Comparison of ENCODE assay signal across 8 mouse cellular contexts in the genomic region with DNA sequence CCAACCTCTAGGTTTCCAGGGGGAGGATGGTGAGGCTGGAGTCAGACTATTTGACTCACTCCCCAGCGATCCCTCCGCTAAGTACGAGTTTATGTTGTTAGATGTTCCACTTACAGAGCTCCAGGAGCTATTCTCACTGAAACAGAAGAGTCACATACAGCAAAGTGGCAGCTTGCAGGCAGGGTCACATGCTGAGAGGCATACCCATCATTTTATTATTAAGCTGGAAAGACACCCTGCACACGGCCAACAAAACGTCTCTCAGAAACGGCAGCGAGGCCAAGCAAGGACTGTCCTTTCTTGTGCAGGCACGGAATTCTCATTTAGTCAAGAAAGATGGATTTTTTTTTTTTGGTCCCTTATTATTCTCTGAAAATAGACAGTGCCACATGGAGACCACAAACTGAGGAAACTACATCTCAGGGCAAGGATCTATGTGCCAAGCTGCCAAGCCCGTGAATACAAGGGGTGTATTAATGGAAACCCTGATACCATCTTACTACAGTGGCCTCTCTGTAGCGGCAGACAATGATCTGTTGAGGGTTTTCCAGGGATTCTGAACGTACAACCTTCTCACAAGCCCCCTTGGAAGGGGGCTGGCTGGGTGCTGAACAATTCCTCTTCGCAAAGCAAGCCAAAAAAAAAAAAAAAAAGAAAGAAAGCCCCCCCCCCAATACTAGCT. TPM values are rescaled to one million over a fixed set of nuclear protein-coding genes. Genes with fewer than 3 reads are reported as not detected.
A peak's percentile ranks its signal among the peaks of the same experiment; 100 is the strongest.
DNase-seq lines count a peak whose midpoint lies in the region; ATAC-seq and TF ChIP-seq lines count a peak whose summit lies in the region.

No protein-coding gene starts in this region.

- peak overlapping the region; percentile 83 for H3K4me3 ChIP-seq in kidney, embryonic 16.5 days (ENCODE audit: low read length)
- peak overlapping the region; percentile 37 for H3K4me3 ChIP-seq in bone marrow, adult 2 months (replicated peaks; ENCODE audit: control insufficient read depth, low read depth, low read length)
- H3K4me3 ChIP-seq in forebrain, embryonic 12.5 days (replicated peaks), result peak overlapping the region; percentile 95
- peak overlapping the region; percentile 87 for H3K4me3 ChIP-seq in liver, embryonic 15.5 days (replicated peaks)

- DNase-seq in kidney, postnatal 4 days, result no peak
- no peak for DNase-seq in layer of hippocampus, postnatal 36 days
- DNase-seq in kidney, adult 18-20 months, result no peak

- no peak for TF ChIP-seq CTCF in bone marrow, adult 2 months (IDR thresholded peaks at IDR 0.05; ENCODE audit: control insufficient read depth, insufficient read depth, low read length)

- H3K4me2 ChIP-seq in kidney, embryonic 16.5 days (replicated peaks; ENCODE audit: low read depth, low read length), result peak overlapping the region; percentile 78
- H3K4me2 ChIP-seq in forebrain, embryonic 12.5 days, result peak overlapping the region; percentile 87
- peak overlapping the region; percentile 95 for H3K4me2 ChIP-seq in liver, embryonic 15.5 days

- H3K36me3 ChIP-seq in kidney, embryonic 16.5 days (ENCODE audit: insufficient read depth, low read length), result no peaks in the 10 kb centered on the region
- H3K36me3 ChIP-seq in forebrain, embryonic 12.5 days (replicated peaks), result peaks cover 4% of the 10 kb centered on the region
- peaks cover 18% of the 10 kb centered on the region for H3K36me3 ChIP-seq in liver, embryonic 15.5 days (replicated peaks)

- WGBS in kidney, embryonic 16.5 days, result 47% methylated on average over 12 of the region's 12 CpGs
- WGBS in bone marrow, adult 2 months, result 42% methylated on average over 12 of the region's 12 CpGs
- 31% methylated on average over 12 of the region's 12 CpGs for WGBS in forebrain, embryonic 12.5 days
- 35% methylated on average over 12 of the region's 12 CpGs for WGBS in liver, embryonic 15.5 days (ENCODE audit: insufficient replicate concordance)

- H3K27me3 ChIP-seq in kidney, embryonic 16.5 days (ENCODE audit: insufficient read depth, low read length), result no peaks in the 10 kb centered on the region
- H3K27me3 ChIP-seq in forebrain, embryonic 12.5 days, result no peaks in the 10 kb centered on the region
- H3K27me3 ChIP-seq in liver, embryonic 15.5 days, result no peaks in the 10 kb centered on the region; the same call in 1 of the 2 replicates

- peak overlapping the region; percentile 94 for H3K9ac ChIP-seq in kidney, embryonic 16.5 days (replicated peaks; ENCODE audit: low read length)
- H3K9ac ChIP-seq in forebrain, embryonic 12.5 days, result peak overlapping the region; percentile 98
- peak overlapping the region; percentile 92 for H3K9ac ChIP-seq in liver, embryonic 15.5 days

- peaks cover 55% of the 10 kb centered on the region for H3K4me1 ChIP-seq in kidney, embryonic 16.5 days (ENCODE audit: insufficient read depth, low read length)
- H3K4me1 ChIP-seq in bone marrow, adult 2 months (ENCODE audit: control insufficient read depth, insufficient read depth, low read length), result peaks cover 12% of the 10 kb centered on the region
- H3K4me1 ChIP-seq in forebrain, embryonic 12.5 days, result peaks cover 52% of the 10 kb centered on the region
- peaks cover 81% of the 10 kb centered on the region for H3K4me1 ChIP-seq in liver, embryonic 15.5 days (replicated peaks)

- no peak for ATAC-seq in kidney, embryonic 16.5 days (ENCODE audit: low FRiP score, low TSS enrichment)
- ATAC-seq in forebrain, embryonic 12.5 days (ENCODE audit: low FRiP score), result no peak
- ATAC-seq in liver, embryonic 15.5 days (ENCODE audit: insufficient read depth), result no peak
- ATAC-seq in megakaryocyte progenitor cell, adult 5-6 weeks (replicated peaks; ENCODE audit: poor library complexity), result no peak

- no peaks in the 10 kb centered on the region for H3K9me3 ChIP-seq in kidney, embryonic 16.5 days (ENCODE audit: low read length)
- no peaks in the 10 kb centered on the region for H3K9me3 ChIP-seq in forebrain, embryonic 12.5 days
- H3K9me3 ChIP-seq in liver, embryonic 15.5 days (replicated peaks), result no peaks in the 10 kb centered on the region

- TF ChIP-seq POLR2A in bone marrow, adult 2 months (IDR thresholded peaks at IDR 0.05; ENCODE audit: borderline replicate concordance, control insufficient read depth, low read depth, low read length), result no peak

- no peak overlapping the region; the same call in 1 of the 2 replicates for H3K27ac ChIP-seq in kidney, embryonic 16.5 days (ENCODE audit: low read length)
- peak overlapping the region; percentile 84 for H3K27ac ChIP-seq in bone marrow, adult 2 months (ENCODE audit: control insufficient read depth, insufficient read depth, low read depth, low read length, poor library complexity)
- H3K27ac ChIP-seq in forebrain, embryonic 12.5 days, result peak overlapping the region; percentile 92
- H3K27ac ChIP-seq in liver, embryonic 15.5 days (replicated peaks), result peak overlapping the region; percentile 89

RNA-seq across cellular contexts. Expression of a gene that starts 1.5 kb away (rescaled TPM):
- 40.8 and 41.8 TPM in 2 replicates for polyA plus RNA-seq in kidney, embryonic 16.5 days (2015; fragmentation: Nextera tagmentation; extraction: Ambion mirVana)
- 11.3 and 26.1 TPM in 2 replicates for polyA plus RNA-seq in bone marrow, adult 2 months (2011; ENCODE audit: insufficient read depth, insufficient read length, low replicate concordance, missing spikeins)
- polyA plus RNA-seq in forebrain, embryonic 12.5 days (2016; fragmentation: Nextera tagmentation; extraction: Ambion mirVana), result 70.5 and 73.4 TPM in 2 replicates
- polyA plus RNA-seq in liver, embryonic 15.5 days (2015; fragmentation: Nextera tagmentation; extraction: Ambion mirVana), result 16.5 and 17.3 TPM in 2 replicates
- total RNA-seq in megakaryocyte progenitor cell, adult 5-6 weeks (2015), result 11.4 and 14.8 TPM in 2 replicates
- total RNA-seq in megakaryocyte progenitor cell, adult 5-6 weeks (2017), result 15.2 and 15.6 TPM in 2 replicates
- 10 to 100 TPM; 32.6 to 40.8 TPM for total RNA-seq in layer of hippocampus, postnatal 36 days (2021)

RNA-seq across cellular contexts. Expression of a gene that starts 57.1 kb away (rescaled TPM):
- 23.1 and 25.6 TPM in 2 replicates for polyA plus RNA-seq in kidney, embryonic 16.5 days (2015; fragmentation: Nextera tagmentation; extraction: Ambion mirVana)
- 25.5 and 53.6 TPM in 2 replicates for polyA plus RNA-seq in bone marrow, adult 2 months (2011; ENCODE audit: insufficient read depth, insufficient read length, low replicate concordance, missing spikeins)
- 16.0 and 17.9 TPM in 2 replicates for polyA plus RNA-seq in forebrain, embryonic 12.5 days (2016; fragmentation: Nextera tagmentation; extraction: Ambion mirVana)
- polyA plus RNA-seq in liver, embryonic 15.5 days (2015; fragmentation: Nextera tagmentation; extraction: Ambion mirVana), result 11.4 and 12.9 TPM in 2 replicates
- total RNA-seq in megakaryocyte progenitor cell, adult 5-6 weeks (2015), result 4.9 and 6.9 TPM in 2 replicates
- total RNA-seq in megakaryocyte progenitor cell, adult 5-6 weeks (2017), result 14.2 and 16.0 TPM in 2 replicates
- total RNA-seq in layer of hippocampus, postnatal 36 days (2021), result 10 to 100 TPM; 39.4 to 41.2 TPM

Comparison
In these comparisons a context has a peak if more than half of its experiments do, and no peak if none do; other contexts are left out.
1. H3K4me3 ChIP-seq: peak in every context shown above with its lines; median percentile 95 in forebrain, embryonic 12.5 days; 87 in liver, embryonic 15.5 days; 83 in kidney, embryonic 16.5 days; 37 in bone marrow, adult 2 months.